Mouse (Mus musculus): Measurements from ENCODE around the gene Ror1.

DNA sequence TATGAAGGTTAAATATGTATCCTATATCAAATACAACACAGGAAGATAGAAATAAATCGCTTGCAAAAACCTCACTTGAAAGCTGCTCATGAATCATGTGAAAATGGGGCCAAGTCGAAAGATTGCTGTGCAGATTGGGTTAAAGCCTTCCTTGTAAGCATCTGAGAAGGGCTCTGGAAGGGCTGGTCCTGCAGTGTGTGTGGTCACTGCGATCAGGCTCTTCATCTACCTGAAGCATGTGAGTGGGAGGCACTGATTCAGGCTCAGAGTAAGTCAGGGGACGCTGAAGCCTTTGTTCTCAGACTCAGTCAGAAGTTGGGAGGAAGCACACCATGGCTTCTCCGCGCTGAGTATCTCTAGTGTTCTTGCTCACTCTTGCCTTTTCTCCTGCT is 176.1 kb downstream of the Ror1 start:
- TF ChIP-seq CTCF (IDR thresholded peaks at IDR 0.05; ENCODE audit: borderline replicate concordance, insufficient read depth, low read length) (no peak), POLR2A (IDR thresholded peaks at IDR 0.05; ENCODE audit: low read depth, low read length) (no peak)

All from embryonic fibroblast, embryonic 13.5 days (primary cell).